Mouse (Mus musculus) embryonic facial prominence, embryonic 13.5 days (tissue): Measurements from ENCODE around the gene Shisal2b. TPM values are rescaled to one million over a fixed set of nuclear protein-coding genes. Genes with fewer than 3 reads are reported as not detected.

ENCODE experiments used
- ATAC-seq: fragments of 200-750 bp; cut with Nextera tagmentation; 2 replicates; pipeline ENCODE4 v1.8.0; 2017; ENCODE audit warnings: low read depth; ENCODE audit not compliant: insufficient number of reproducible peaks, insufficient read depth, low FRiP score, low TSS enrichment
- H3K27ac ChIP-seq: fragments of 300-500 bp; sonication (generic); 2 replicates; pipeline ENCODE4 v1.5.1; 2015; ENCODE audit warnings: moderate library complexity, mild to moderate bottlenecking, inconsistent platforms
- H3K27me3 ChIP-seq: fragments of 300-500 bp; sonication (generic); 2 replicates; pipeline ENCODE4 v1.6.1; 2015; ENCODE audit warnings: mild to moderate bottlenecking, inconsistent platforms
- H3K36me3 ChIP-seq: fragments of 300-500 bp; sonication (generic); 2 replicates; pipeline ENCODE4 v1.6.1; 2015; ENCODE audit warnings: mild to moderate bottlenecking, inconsistent platforms
- H3K4me1 ChIP-seq: fragments of 300-500 bp; sonication (generic); 2 replicates; pipeline ENCODE4 v1.6.1; 2015; ENCODE audit warnings: inconsistent platforms
- H3K4me2 ChIP-seq: fragments of 300-500 bp; sonication (generic); 2 replicates; pipeline ENCODE4 v1.6.1; 2015; ENCODE audit warnings: moderate library complexity, mild to moderate bottlenecking, inconsistent platforms
- H3K4me3 ChIP-seq: fragments of 300-500 bp; sonication (generic); 2 replicates; pipeline ENCODE4 v1.5.1; 2015; ENCODE audit warnings: mild to moderate bottlenecking, inconsistent platforms
- H3K9ac ChIP-seq: fragments of 300-500 bp; sonication (generic); 2 replicates; pipeline ENCODE4 v1.6.1; 2015; ENCODE audit warnings: mild to moderate bottlenecking, inconsistent platforms
- H3K9me3 ChIP-seq: fragments of 300-500 bp; sonication (generic); 2 replicates; pipeline ENCODE4 v1.6.1; 2016; ENCODE audit warnings: inconsistent platforms
- WGBS: fragments of 180-500 bp; shearing (Covaris S2); methylation state at CpG from one replicate; pipeline ENCODE4 v1.1.7; 2015; ENCODE audit warnings: mixed read lengths; 5-methylcytosine and 5-hydroxymethylcytosine counted together
- polyA plus RNA-seq: library from polyadenylated mRNA; unstranded; fragments of >200 nt; fragmentation: Nextera tagmentation; extraction: Ambion mirVana; gene quantifications from 2 replicates; pipeline ENCODE4 v1.2.1, GENCODE M21; 2015

Gene Shisal2b
- polyA plus RNA-seq, 1 experiment from 2014 or later = not detected

DNA sequence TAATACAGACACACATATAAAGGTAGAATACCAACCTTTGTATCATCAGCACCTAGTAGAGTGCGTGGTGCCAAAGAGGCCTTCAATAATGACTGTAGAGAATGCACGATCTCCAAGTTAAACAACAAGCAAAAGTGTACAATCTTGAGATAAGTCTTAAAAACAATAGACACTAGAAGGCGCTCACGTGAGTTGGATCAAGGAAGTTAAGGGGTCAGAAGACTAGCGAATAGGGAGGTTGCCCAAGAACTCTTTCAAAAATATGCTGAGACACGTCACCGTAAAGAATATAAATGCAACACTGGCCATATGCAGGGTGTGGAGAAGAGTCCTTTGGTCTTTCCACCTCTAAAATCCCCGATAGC lies 47.4 kb downstream of the Shisal2b start:
- WGBS = 8% methylated on average over 8 of the region's 8 CpGs

GRCm38 (mm10) chr13:104805681-104806080 lies 58.0 kb downstream of the Shisal2b start:
- Histone ChIP-seq H3K4me3 (no peak overlapping the region), H3K4me2 (no peak overlapping the region), H3K9ac (no peak overlapping the region), H3K36me3 (peaks cover 30% of the 10 kb centered on the region), H3K27ac (no peak overlapping the region), H3K9me3 (no peaks in the 10 kb centered on the region), H3K4me1 (no peaks in the 10 kb centered on the region), H3K27me3 (no peaks in the 10 kb centered on the region)
- 54% methylated on average over 3 of the region's 3 CpGs for WGBS
- ATAC-seq = no peak

More for the DNA sequence above, 47.4 kb downstream of the Shisal2b start:
- Histone ChIP-seq H3K36me3 (peaks cover 7% of the 10 kb centered on the region; the same call in 1 of the 2 replicates), H3K9me3 (no peaks in the 10 kb centered on the region), H3K27me3 (no peaks in the 10 kb centered on the region), H3K27ac (peak overlapping the region; percentile 83; the same call in 1 of the 2 replicates), H3K4me1 (peaks cover 15% of the 10 kb centered on the region), H3K9ac (peak overlapping the region; percentile 90), H3K4me3 (peak overlapping the region; percentile 67), H3K4me2 (peak overlapping the region; percentile 73)
- no peak for ATAC-seq

DNA sequence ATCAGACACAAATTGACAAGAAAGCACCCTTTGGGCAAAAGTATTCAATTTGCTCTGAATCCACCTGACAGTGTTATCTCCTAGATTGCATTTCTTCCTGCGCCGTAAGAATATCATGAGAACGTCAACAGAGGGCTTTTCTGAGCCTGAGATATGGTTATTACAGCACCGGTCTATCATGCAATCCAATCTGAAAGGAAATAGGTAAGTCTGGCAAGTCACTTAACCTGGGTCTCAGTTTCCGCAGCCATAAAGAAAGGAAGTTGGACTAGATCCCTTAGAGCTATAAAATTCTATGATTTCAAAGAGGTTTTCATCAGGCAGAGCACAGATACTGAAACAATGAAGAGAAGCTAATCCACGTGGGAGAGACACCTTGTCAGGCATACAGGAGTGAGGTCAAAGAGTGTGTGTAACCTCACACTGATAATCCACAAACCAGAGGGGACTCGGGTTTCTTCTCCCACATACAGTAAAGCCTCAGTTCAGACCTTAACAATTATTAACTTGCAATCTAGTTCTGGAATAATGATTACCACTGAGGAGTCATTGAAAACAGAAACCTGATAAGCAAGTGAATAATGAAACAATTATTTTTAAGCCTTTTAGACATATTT lies 64.0 kb downstream of the Shisal2b start:
- Histone ChIP-seq H3K27me3 (no peaks in the 10 kb centered on the region), H3K27ac (no peak overlapping the region), H3K4me1 (no peaks in the 10 kb centered on the region), H3K4me3 (no peak overlapping the region), H3K9ac (no peak overlapping the region), H3K4me2 (no peak overlapping the region), H3K36me3 (peaks cover 29% of the 10 kb centered on the region), H3K9me3 (no peaks in the 10 kb centered on the region)
- no peak for ATAC-seq
- WGBS = 81% methylated on average over 7 of the region's 7 CpGs

DNA sequence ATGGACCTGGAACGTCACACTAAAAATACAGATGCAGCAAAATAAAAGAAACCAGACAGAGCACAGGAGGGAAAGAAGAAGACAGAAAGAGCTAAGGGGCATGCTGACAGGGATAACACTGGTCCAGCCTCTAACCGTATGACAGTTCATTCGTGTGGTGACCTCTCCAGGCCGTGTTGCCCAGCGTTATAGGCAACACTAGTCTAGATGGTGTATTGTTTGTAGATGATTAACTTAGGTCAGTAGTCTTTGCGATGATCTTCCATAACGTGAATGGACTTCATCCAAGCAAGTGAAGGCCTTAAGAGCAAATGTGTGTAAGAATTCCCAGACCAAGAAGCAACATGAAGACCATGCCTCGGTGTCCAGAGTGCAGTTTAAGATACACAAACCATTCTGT lies 64.6 kb downstream of the Shisal2b start:
- no peak for ATAC-seq
- Histone ChIP-seq H3K9ac (no peak overlapping the region), H3K9me3 (no peaks in the 10 kb centered on the region), H3K4me2 (no peak overlapping the region), H3K27ac (no peak overlapping the region), H3K4me1 (no peaks in the 10 kb centered on the region), H3K4me3 (no peak overlapping the region), H3K36me3 (peaks cover 35% of the 10 kb centered on the region), H3K27me3 (no peaks in the 10 kb centered on the region)
- WGBS = 88% methylated on average over 8 of the region's 8 CpGs

Other genes starting within 250 kb of the Shisal2b start
- gene Srek1ip1, start 71.4 kb downstream of the Shisal2b start, polyA plus RNA-seq = 26.2 and 31.7 TPM in 2 replicates
- 37.1 and 42.0 TPM in 2 replicates for gene Cwc27, start 46.8 kb downstream of the Shisal2b start, polyA plus RNA-seq
- 2.3 and 2.7 TPM in 2 replicates for gene Rgs7bp, start 191.0 kb upstream of the Shisal2b start, polyA plus RNA-seq
- gene 4933425L06Rik, start 218.2 kb upstream of the Shisal2b start, polyA plus RNA-seq = not detected in 2 replicates